Mouse (Mus musculus) spleen, adult 12 weeks (tissue): ENCODE results near the gene Ttpal.
A peak's percentile ranks its signal among the peaks of the same experiment; 100 is the strongest.
"Not testable (repeated sequence)": the region's sequence is repeated elsewhere in the genome, so short reads cannot be mapped to it uniquely, and the experiment has no call there.

Source experiments
- DNase-seq: peaks from one replicate; pipeline ENCODE4 v3.0.0; 2022; ENCODE audit warnings: low spot score

Gene Ttpal

DNA sequence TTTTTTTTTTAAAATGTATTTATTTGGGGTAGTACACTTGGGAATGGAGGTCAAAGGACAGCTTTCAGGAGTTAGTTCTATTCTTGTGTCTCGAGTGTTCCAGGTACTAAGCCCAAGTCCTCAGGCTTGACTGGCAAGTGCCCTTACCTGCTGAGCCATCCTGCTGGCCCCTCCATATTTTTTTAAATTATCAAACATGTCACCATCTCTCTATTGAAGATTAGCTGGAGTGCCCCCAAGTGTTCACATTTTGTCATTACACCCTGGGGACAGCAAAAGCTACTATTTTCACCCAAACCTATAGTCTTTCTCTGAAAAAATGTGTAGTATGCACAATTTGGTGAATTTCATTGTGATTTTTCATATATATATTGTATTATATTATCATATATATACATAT lies 10.0 kb upstream of the Ttpal start:
- DNase-seq: no peak

DNA sequence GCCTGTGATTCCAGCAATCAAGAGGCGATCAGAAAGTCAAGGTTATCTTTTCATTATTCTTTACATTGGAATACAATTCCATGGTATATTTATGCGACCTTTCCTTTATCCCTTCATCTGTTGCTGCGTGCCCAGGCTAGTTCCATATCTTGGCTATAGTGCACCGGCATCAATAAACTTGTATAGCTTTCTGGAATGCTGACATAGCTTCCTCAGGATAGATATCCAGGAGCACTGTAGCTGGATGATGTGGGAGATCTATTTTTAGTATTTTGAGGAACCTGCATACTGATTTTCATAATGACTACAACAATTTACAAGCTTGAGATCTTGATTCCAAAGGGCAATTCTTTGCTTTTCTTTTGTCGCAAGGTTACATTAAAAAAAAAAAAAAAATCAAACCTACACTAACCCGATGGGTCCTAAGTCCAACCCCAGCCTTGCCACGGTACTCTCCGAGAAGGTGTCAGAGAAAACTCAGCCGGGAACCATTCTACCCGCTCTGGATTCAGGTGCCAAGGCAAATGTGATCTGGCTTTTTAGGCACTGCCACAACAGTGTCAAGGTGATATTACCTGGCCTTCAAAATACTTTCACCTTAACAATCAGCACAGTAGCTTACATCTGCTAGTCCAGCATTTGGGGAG lies 8.4 kb upstream of the Ttpal start:
- DNase-seq: no peak

DNA sequence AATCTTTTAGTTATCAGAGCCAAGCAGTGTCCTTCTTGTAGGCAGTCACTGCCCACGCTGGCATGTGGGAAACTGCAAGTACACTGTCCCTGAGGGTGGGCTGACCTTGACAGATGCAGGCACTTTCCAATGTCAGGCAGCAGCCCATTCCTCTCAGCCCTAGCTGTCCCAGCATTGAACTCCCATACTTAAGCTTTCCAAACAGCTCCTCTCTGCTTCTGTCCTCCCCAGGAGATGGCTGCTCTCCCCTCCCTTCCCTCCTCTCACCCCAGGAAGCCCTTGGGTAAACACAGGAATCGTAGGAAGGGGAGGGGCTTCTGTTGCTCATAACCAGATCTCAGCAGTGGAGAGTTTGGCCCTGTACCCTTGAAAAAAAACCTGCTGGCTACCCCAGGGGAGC lies 7.0 kb upstream of the Ttpal start:
- DNase-seq: no peak

DNA sequence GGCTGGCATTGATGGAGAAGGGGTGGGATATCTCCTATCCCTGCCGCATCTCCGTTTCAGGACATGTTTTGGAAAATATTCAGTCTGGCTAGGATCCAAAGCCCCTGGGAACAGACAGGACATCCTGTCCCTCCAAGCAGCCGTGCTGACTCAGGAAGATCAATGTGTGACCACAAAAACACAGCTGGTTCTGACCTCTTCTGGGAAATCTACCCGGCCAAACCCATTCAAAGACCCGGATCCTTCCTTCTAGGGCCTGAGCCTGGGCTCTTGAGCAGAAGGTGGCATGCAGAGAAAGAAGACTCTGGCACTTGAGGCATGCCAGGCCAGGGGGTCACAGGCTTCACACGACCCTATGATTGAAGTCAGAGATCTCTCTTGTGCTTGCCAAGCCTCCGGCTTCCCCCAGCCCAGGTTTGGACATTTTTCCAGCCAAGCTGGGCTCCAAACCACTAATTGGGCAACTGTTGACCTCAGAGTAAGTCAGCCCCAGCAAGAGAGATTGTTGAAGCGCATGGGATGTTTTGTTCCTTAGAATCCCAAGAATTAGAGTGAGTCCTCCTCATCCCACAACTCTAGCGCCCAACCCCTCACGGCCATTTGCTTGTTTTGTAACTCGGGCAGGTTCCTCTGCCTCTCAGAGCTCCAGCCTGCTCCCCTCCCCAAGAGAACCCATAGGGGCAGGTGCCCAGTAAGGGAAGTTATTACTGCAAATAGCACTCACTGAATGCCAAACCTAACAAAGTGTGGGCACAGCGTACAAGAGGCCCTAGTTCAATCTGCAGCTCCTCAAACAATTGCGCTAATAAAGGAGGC lies 5.8 kb upstream of the Ttpal start:
- DNase-seq: no peak

DNA sequence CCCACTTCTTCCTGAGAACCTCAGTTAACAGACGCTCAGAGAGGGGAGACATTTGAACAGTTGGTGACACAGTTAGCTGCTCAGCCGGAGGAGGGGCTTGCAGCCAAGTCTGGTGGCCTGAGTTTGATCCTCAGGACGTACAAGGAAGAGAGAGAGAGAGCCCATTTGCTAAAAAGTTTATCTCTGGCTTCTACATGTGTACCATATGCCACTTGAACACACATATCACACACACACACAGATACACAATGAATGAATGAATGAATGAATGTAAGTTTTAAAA lies 5.3 kb upstream of the Ttpal start:
- no peak for DNase-seq

DNA sequence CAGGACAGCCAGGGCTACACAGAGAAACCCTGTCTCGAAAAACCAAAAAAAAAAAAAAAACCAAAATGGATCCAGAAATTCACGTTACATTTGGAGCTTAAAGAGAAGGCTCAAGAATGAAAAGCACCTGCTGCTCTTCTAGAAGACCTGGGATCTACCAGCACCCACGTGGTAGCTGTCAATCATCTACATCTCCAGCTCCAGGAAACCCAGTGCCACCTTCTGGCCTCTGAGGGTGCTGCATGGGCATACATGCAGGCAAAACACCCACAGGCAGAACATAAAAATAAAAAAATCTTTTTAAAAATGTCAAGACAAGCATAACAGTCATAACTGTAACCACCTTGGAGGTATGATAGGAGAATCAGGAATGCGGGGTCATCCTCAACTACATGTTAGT lies 4.5 kb upstream of the Ttpal start:
- DNase-seq: no peak

DNA sequence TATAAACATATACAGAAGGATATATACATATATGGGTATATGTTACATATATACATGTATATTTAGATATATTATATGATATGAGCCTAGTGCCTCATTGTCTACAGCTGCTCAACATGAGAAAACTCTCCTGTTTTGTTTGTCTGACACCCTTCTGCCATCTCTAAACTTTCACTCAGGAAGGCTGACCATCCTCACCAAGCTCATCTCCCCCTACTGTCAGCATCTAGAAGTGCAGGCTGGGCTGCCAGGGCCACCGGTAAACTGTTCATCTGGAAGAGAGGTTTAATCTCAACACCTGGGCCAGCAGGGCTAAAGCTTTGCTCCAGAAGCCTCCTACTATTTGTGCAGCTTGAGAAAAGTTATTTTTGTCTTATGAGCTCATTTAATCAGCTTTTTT lies 2.9 kb upstream of the Ttpal start:
- DNase-seq: peak; percentile 39

DNA sequence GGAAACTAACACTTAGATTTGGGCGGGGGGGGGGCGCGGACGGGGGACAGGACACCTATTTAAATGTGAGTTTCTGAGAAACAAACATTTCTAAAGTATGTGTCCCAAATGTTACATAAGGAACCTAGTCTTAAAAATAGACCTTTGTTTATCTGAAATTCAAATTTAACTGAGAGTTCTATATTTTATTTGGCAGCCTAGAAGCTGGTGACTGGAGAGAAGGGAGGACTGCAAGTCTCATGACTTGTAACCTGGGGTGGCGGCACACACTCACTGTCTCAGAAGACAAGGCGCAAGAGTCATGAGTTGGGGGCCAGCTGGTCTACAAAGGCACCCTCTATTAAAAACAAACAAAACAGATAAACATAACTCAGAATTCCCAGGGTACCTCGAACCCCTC lies 1.0 kb upstream of the Ttpal start:
- DNase-seq: no peak

DNA sequence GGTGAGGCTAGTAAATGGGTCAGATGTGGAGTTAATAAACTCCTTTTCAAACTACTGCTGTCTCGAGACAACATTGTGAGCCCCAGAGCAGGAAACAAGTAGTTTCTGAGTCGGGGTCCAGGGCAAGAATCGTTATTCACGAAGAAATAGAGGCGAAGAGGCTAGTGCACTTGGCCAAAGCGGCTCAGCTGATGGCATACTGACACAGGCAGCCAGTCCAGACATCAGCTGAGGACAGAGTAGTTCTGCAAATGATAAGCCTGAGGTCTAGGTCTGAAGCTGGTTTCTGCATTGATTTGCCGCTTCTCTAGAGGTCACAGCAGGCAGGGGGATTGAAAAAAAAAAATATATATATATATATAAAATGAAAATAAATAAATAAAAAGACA lies 408 bp upstream of the Ttpal start:
- no peak for DNase-seq

DNA sequence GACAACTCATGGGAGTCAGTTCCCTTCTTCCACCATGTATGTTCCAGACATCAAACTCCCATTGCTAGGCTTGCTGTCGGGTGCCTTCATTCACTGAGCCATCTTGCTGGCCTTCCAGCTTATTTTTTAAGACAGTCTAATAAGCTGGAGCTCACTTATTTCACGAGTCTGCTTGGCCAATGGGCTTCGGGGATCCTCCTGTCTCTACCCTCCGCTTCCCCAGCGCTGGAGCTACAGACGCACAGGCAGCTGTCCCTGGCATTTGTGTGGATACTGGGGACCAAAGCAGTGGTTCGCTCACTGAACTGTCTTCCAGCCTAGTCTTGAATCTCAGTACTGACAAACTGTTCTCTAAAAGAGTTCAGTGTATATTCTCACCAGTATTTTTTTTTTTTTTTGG lies 4.0 kb downstream of the Ttpal start:
- no peak for DNase-seq

DNA sequence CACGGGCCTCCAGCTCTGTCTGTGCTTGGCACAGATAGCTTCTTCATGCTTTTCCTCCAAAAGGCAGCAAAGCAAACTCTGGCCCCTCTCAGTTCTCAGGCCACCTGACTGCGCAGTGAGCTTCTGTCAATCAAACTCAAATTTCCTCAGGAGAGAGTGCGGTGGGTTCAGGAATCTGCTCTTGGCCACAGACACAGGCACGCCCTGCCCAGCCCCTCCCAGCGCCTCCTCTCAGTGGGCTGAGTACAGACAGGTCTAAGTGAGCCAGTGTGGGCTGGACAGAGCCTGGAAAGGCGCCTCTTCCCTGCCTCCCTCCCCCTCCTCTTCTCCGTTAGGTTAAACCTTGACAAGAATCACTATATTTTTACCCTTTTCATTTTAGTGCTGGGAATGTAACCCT lies 5.9 kb downstream of the Ttpal start:
- DNase-seq: no peak

DNA sequence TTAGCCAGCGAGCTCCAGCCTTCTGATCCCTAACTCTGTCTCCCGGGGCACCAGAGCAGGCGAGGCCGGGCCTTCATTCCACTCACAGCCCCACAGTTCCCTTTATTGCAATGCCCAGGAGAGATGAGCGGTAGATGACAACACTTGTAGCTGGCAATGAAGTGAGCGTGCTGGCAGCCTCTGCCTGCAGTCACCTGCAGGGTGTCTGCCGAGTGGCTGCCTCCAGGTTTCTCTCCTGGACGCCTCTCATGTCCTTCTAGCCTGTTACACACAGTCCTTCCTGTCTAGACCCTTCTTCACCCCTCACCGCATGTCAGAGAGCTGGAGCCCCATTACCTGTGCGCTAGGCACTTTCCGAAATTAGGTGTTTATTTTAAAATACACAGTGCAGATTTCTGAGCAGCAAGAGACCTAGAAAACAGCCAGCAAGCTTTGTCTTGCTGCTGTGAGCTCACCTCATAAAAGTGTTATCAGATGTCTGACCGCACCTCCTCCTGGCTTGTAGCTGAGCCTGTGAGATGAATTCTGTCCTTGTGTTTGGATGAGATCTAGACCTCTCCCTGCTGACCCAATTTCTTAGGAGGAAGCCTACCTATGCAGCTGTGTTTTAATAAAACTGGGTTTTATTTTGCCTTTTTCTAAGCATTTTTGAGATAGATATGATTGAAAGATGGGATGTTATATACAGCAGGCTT lies 7.3 kb downstream of the Ttpal start:
- no peak for DNase-seq

DNA sequence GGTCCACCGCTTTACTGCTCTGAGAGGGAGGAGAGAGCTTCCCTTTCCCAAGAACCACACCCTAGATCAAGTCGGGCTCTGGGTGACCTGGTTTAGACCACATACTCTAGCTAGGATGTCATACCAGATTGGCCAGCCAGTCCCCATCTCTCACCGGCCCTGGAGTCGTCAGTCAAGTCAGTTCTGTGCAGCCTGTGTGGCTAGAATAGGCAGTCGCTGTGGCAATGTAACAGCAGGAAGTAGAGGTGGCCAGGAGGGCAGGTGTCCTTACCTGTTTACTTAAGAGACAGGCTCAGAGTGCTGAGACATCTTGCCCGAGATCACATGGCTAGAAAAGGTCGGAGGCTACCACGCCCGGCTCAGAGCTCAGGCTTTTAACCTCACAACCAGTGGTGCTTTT lies 9.1 kb downstream of the Ttpal start:
- no peak for DNase-seq

DNA sequence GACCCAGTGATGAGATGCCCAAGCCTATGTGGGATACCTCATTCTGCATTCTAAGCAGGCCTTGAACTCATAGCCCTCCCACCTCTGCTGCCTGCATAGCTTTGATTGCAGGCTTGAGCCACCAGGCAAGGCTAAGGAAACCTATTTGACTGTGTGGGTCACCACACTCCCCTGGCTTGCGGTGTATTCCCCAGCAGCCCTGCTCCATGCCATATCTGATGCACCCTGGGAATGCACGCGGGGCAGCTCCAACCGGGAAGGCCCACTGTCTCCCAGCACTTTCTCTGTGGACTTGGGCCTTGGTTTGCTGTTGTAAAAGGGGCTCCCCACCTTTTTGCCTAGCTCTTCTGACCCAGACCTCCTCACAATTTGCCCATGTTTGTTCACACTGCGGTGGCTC lies 11.1 kb downstream of the Ttpal start:
- no peak for DNase-seq

DNA sequence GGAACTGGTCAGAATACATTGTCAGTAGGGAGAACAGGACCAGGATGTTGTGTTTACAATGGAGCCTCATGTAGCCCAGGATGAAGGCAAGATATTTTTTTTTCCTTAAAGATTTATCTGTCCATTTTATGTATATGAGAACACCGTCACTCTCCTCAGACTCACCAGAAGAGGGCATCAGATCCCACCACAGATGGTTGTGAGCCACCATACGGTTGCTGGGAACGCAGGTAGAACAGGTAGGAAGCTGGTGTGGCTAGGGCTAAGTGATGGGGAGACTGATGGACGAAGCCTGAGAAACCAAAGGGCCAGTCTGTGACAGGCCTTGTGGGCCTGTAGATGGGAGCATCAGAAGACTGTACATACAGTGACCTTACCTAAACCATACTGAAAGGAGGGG lies 11.9 kb downstream of the Ttpal start:
- no peak for DNase-seq

DNA sequence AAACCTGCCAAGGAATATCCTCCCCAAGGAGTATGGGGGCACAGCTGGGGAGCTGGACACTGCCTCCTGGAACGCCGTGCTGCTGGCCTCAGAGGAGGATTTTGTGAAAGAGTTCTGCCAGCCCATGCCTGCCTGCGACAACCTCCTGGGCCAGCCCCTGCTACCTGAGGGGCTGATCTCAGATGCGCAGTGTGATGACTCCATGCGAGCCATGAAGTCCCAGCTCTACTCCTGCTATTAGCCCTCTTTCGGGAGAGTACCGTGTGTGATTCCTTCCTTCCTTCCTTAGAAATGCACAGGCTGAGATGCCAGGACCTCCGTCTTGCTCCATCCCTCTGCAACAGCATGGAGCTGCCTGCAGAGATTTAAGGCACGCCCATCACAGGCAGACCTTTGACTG lies 13.3 kb downstream of the Ttpal start:
- no peak for DNase-seq

DNA sequence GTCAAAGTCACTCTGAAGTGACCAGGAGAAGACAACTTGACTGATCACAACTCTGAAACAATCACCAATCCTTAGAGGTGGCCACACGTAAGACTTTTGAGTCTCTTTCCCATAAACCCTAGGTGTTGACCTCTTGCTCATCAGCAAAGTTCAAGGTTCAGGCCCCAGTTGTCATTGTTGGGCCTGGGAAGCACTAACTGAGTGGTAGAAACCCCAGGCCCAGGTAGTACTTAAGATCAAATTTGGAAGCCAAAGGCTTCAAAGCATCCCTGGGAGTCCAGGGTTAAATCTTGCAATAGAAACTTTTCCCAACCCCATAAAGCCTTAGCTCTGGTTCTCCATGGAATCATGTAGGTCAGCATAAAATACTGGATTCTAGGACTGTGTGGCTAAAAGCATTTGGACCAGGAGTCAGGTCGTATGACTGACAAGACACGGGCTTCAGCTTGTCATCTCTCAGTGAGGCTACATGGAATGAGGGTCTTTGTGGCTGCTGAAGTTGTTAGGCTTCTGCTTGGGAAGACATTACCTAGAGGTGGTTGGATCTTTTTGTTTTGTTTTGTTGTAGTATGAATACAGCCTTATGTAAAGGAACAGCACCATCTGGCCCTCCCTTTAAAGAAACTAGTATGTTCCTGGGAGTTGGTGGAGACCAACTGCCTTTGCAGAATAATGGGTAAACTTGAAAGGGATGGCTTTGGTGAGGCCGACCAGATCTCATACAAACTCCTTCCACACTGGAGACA lies 14.0 kb downstream of the Ttpal start:
- DNase-seq: no peak

DNA sequence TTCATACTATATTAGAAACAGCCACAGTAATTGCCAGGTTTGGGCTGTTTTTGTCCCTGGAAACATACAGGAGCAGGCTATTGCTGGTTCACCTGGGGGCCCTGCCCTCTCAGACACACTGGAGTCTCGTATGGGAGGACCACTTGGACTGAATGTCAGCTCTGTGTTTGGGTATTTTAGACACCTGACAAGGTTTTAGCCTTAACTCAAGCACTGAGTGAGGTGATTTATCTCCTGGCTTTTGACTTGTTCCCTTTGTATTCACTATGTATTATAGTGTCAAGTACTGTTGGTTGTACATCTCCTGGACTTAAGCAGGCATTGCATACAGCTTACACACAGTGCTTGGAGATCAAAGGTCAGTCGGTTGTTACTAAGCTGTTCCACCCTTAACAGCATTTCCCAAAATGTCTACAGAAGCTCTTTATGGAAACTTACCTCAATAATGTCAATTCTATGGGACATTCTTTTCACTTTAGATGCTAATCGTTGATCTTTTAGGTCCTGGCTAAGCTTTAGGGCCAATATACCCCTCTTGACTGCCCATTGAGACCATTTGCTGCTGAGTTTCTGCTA lies 14.6 kb downstream of the Ttpal start:
- DNase-seq: no peak

DNA sequence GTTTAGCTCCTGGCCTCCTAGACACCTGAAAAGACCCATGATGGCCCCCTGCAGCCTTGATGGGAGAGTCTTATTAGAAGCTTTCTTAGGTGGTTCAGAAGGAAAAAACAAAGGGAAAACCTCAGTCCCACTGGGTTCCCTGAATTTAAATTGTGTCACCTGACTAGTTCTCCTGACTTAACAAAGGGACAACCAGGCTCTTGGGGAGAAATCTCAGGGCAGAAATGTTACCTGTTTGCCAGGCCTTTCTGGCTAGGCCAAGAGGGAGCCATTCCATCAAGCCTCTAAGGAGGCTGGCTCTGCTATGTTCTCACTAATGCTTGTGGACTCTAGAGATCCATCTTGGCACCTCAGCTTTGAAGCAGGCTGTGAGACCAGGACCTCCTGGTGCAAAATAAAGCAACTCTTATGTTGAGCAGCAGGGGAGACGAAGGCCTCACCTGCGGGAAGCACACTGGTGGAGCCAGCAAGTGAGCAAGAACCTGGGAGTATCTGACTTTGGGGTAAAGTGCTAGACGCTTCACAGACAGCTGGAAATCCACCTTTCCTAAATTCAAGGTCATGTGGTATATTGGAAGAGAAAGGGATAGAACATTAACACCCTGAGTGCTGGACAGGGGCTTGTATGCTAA lies 15.2 kb downstream of the Ttpal start:
- no peak for DNase-seq

DNA sequence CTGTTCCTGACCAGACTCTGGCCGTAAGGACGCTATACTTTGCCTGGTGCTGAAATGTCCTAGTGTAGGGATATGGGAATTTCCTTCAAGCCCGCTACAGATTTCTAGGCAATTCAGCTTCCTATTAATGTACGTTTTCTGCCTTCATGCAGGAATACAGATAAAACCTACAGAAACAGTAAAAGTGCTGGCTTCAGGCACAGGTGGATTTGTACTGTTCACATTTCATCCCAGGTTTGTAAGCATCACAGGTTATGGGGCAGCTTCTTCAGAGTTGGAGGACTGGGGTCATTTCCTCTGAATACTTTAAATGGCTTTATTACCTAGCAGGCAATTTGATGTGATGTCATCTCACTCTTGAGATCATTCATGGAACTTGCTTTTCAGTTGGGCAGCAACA lies 15.8 kb downstream of the Ttpal start:
- DNase-seq: no peak

DNA sequence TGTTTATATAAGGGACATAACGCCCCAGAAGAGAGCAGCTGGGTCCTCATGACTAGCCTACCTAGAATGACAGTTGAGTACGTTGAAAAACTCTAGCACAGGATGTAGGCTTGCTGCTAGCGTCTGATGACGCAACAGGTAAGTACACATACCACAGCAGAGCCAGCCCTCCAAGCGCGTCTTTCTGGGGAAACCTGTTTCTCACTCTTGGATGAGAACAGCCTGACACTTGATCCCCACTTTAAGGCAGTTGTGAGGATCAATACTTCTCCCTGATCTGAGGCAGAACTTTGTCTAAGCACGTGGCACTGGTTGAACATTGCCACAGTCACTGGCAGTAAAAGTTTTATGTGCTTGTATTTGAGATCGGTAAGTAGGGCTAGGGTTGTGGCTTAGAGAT lies 18.3 kb downstream of the Ttpal start:
- DNase-seq: no peak

DNA sequence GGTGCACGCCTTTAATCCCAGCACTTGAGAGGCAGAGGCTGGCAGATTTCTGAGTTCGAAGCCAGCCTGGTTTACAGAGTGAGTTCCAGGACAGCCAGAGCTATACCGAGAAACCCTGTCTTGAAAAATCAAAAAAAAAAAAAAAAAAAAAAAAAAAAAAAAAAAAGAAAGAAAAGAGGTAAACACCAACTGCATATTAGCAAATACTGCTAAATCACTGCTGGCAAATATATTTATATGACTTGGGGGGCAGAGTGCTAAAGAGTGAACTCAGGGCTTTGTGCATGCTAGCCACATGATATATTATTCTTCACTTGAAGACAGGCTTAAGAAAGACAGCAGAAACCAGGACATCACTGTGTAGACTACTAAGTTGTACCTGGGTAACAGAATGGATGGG lies 19.3 kb downstream of the Ttpal start:
- not testable (repeated sequence) for DNase-seq
